Comparison of ENCODE assay signal across 27 mouse cellular contexts in genomic region chr11:96926587-96926986, GRCm38 (mm10). TPM values are rescaled to one million over a fixed set of nuclear protein-coding genes. Genes with fewer than 3 reads are reported as not detected.
A peak's percentile ranks its signal among the peaks of the same experiment; 100 is the strongest.
DNase-seq lines count a peak whose midpoint lies in the region; ATAC-seq and TF ChIP-seq lines count a peak whose summit lies in the region.
"Had no signal": no experiment of that assay in that cellular context is flagged by ENCODE, and none has a peak within 500 bp of the region (broad histone marks: within the 10 kb centered on the region; RNA-seq: fewer than 3 reads in every experiment).

No protein-coding gene starts in this region.

- TF ChIP-seq CTCF in MEL (IDR thresholded peaks at IDR 0.05 in 2 of 3, conservative IDR thresholded peaks at IDR 0.05 in 1 of 3; ENCODE audit: control insufficient read depth in 1 of 3, insufficient read depth in 1 of 3, low read depth in 2 of 3, low read length in 3 of 3, poor library complexity in 1 of 3, severe bottlenecking in 1 of 3): peak in 1 of 3 experiments; percentile 33; a peak in 2 of 6 replicates

- TF ChIP-seq RAD21 in MEL (IDR thresholded peaks at IDR 0.05; ENCODE audit: low read depth, low read length): peak; percentile 29

- no peaks in the 10 kb centered on the region for H3K27me3 ChIP-seq in MEL (ENCODE audit: control insufficient read depth in 1 of 2, insufficient read depth in 2 of 2, low read length in 2 of 2)
- peaks cover 19% of the 10 kb centered on the region for H3K27me3 ChIP-seq in liver, embryonic 12.5 days (replicated peaks)
- peaks cover 42% of the 10 kb centered on the region for H3K27me3 ChIP-seq in embryonic facial prominence, embryonic 10.5 days (replicated peaks; ENCODE audit: low read depth, poor library complexity, severe bottlenecking)
- peaks cover 9% of the 10 kb centered on the region; the same call in 1 of the 2 replicates for H3K27me3 ChIP-seq in hindbrain, embryonic 11.5 days (ENCODE audit: control insufficient read depth, insufficient read depth, low read length)

- H3K9me3 ChIP-seq in MEL (replicated peaks; ENCODE audit: insufficient read depth, low read length): no peaks in the 10 kb centered on the region
- H3K9me3 ChIP-seq in liver, embryonic 12.5 days (replicated peaks): no peaks in the 10 kb centered on the region
- H3K9me3 ChIP-seq in embryonic facial prominence, embryonic 10.5 days: no peaks in the 10 kb centered on the region
- no peaks in the 10 kb centered on the region for H3K9me3 ChIP-seq in hindbrain, embryonic 11.5 days (ENCODE audit: control insufficient read depth, low read length)
- H3K9me3 ChIP-seq: embryonic facial prominence, embryonic 13.5 days; hindbrain, embryonic 10.5 days; limb, embryonic 10.5 days; neural tube, embryonic 15.5 days had no signal

- H3K4me3 ChIP-seq in MEL (ENCODE audit: control insufficient read depth in 1 of 2, insufficient read depth in 1 of 2, low read depth in 2 of 2, low read length in 2 of 2): no peak overlapping the region
- no peak overlapping the region for H3K4me3 ChIP-seq in liver, embryonic 12.5 days
- H3K4me3 ChIP-seq in embryonic facial prominence, embryonic 10.5 days: no peak overlapping the region
- H3K4me3 ChIP-seq in hindbrain, embryonic 11.5 days (ENCODE audit: low read depth, low read length): no peak overlapping the region
- H3K4me3 ChIP-seq: embryonic facial prominence, embryonic 13.5 days; gastrocnemius, adult 2 months; hindbrain, embryonic 10.5 days; left cerebral cortex, adult 2 months; limb, embryonic 10.5 days; neural tube, embryonic 15.5 days had no signal

- no peaks in the 10 kb centered on the region for H3K79me2 ChIP-seq in MEL (ENCODE audit: control insufficient read depth, insufficient read depth, low read length, poor library complexity)

- WGBS in liver, embryonic 12.5 days (ENCODE audit: insufficient replicate concordance): 23% methylated on average over 5 of the region's 5 CpGs
- WGBS in embryonic facial prominence, embryonic 10.5 days: 81% methylated on average over 5 of the region's 5 CpGs
- WGBS in hindbrain, embryonic 11.5 days: 82% methylated on average over 5 of the region's 5 CpGs

- peak; percentile 44 for DNase-seq in MEL (ENCODE audit: low read depth, low spot score)
- DNase-seq in embryonic facial prominence, embryonic 10.5 days (ENCODE audit: low spot score): no peak
- no peak for DNase-seq in T-cell, adult 2 months (ENCODE audit: low spot score)
- no peak for DNase-seq in thymus, postnatal 4 days
- no peak for DNase-seq in hindbrain, embryonic 11.5 days (ENCODE audit: low spot score)
- DNase-seq: adrenal gland, postnatal 25 days; B cell, adult 2 months; cerebellum, postnatal 14 days; gastrocnemius, adult 2 months; kidney, adult 18-20 months; thymus, adult 2 months had no signal

- H3K4me1 ChIP-seq in MEL (ENCODE audit: control insufficient read depth in 1 of 2, insufficient read depth in 2 of 2, low read length in 2 of 2): peaks cover 9 to 31% of the 10 kb centered on the region in 2 experiments
- H3K4me1 ChIP-seq in liver, embryonic 12.5 days: peaks cover 78% of the 10 kb centered on the region
- H3K4me1 ChIP-seq in embryonic facial prominence, embryonic 10.5 days: peaks cover 23% of the 10 kb centered on the region
- H3K4me1 ChIP-seq in hindbrain, embryonic 11.5 days (replicated peaks; ENCODE audit: control insufficient read depth, insufficient read depth, low read length): no peaks in the 10 kb centered on the region
- H3K4me1 ChIP-seq: neural tube, embryonic 15.5 days had no signal

- peak overlapping the region; percentile 35 for H3K4me2 ChIP-seq in liver, embryonic 12.5 days
- no peak overlapping the region for H3K4me2 ChIP-seq in hindbrain, embryonic 11.5 days (replicated peaks; ENCODE audit: low read depth, low read length)
- H3K4me2 ChIP-seq: embryonic facial prominence, embryonic 13.5 days; midbrain, embryonic 11.5 days; neural tube, embryonic 15.5 days had no signal

- TF ChIP-seq POLR2A in MEL (IDR thresholded peaks at IDR 0.05; ENCODE audit: control insufficient read depth in 1 of 2, insufficient read depth in 1 of 2, low read depth in 1 of 2, low read length in 2 of 2, poor library complexity in 1 of 2): no peak

- peak; percentile 67 for ATAC-seq in erythroid progenitor cell, adult 5-6 weeks (replicated peaks; ENCODE audit: low FRiP score, poor library complexity, severe bottlenecking)
- ATAC-seq in liver, embryonic 12.5 days: peak; percentile 92
- peak; percentile 45 for ATAC-seq in megakaryocyte progenitor cell, adult 5-6 weeks (replicated peaks; ENCODE audit: poor library complexity)
- ATAC-seq in hindbrain, embryonic 11.5 days (ENCODE audit: low FRiP score): no peak
- ATAC-seq: forebrain, embryonic 14.5 days; hindbrain, postnatal 0 days; lung, postnatal 0 days had no signal

- TF ChIP-seq EP300 in MEL (IDR thresholded peaks at IDR 0.05; ENCODE audit: low read depth in 1 of 2, low read length in 2 of 2): no peak

- H3K36me3 ChIP-seq in MEL (ENCODE audit: control insufficient read depth in 1 of 2, insufficient read depth in 2 of 2, low read length in 2 of 2): peaks cover 0 to 18% of the 10 kb centered on the region in 2 experiments; a peak in 2 of 4 replicates
- H3K36me3 ChIP-seq in liver, embryonic 12.5 days: no peaks in the 10 kb centered on the region
- no peaks in the 10 kb centered on the region for H3K36me3 ChIP-seq in embryonic facial prominence, embryonic 10.5 days (replicated peaks)
- no peaks in the 10 kb centered on the region for H3K36me3 ChIP-seq in hindbrain, embryonic 11.5 days (ENCODE audit: control insufficient read depth, insufficient read depth, low read length)
- H3K36me3 ChIP-seq: embryonic facial prominence, embryonic 13.5 days; hindbrain, embryonic 10.5 days; limb, embryonic 10.5 days; neural tube, embryonic 15.5 days had no signal

- H3K27ac ChIP-seq in MEL (ENCODE audit: control insufficient read depth, low read depth, low read length): no peak overlapping the region; the same call in 1 of the 2 replicates
- H3K27ac ChIP-seq in liver, embryonic 12.5 days: peak overlapping the region; percentile 95
- no peak overlapping the region for H3K27ac ChIP-seq in embryonic facial prominence, embryonic 10.5 days (replicated peaks)
- H3K27ac ChIP-seq in hindbrain, embryonic 11.5 days (ENCODE audit: low read depth, low read length): no peak overlapping the region
- H3K27ac ChIP-seq: embryonic facial prominence, embryonic 13.5 days; gastrocnemius, adult 2 months; hindbrain, embryonic 10.5 days; hindbrain, postnatal 0 days; left cerebral cortex, adult 2 months; limb, embryonic 10.5 days; macrophage; neural tube, embryonic 15.5 days had no signal

- H3K9ac ChIP-seq in MEL (ENCODE audit: control insufficient read depth, low read depth, low read length, poor library complexity, severe bottlenecking): no peak overlapping the region
- 0 out of 2 replicates have a peak overlapping the region, but pooled peaks have one; percentile 61 for H3K9ac ChIP-seq in liver, embryonic 12.5 days
- no peak overlapping the region for H3K9ac ChIP-seq in hindbrain, embryonic 11.5 days (ENCODE audit: low read depth, low read length)
- H3K9ac ChIP-seq: embryonic facial prominence, embryonic 13.5 days; neural tube, embryonic 15.5 days had no signal

RNA-seq across cellular contexts. Expression of gene Prr15l, which starts 1.3 kb away (rescaled TPM):
- 0.08 TPM in 1 of 2 replicates, not detected in the other for total RNA-seq in MEL (2012; rRNA removed)
- polyA plus RNA-seq in MEL (2012; ENCODE audit: insufficient read depth in 1 of 2, insufficient read length in 2 of 2, low read depth in 1 of 2, low replicate concordance in 2 of 2, missing spikeins in 1 of 2): under 1 TPM in 1 of 2 experiments, not detected in 1; 0.19 TPM
- total RNA-seq in erythroid progenitor cell, adult 5-6 weeks (2015; ENCODE audit: low replicate concordance): not detected in 2 replicates
- total RNA-seq in erythroid progenitor cell, adult 5-6 weeks (2017; ENCODE audit: low replicate concordance): 0.26 TPM in 1 of 2 replicates, not detected in the other
- 2.4 and 3.2 TPM in 2 replicates for polyA plus RNA-seq in liver, embryonic 12.5 days (2016; fragmentation: Nextera tagmentation; extraction: Ambion mirVana)
- not detected in 2 replicates for total RNA-seq in megakaryocyte progenitor cell, adult 5-6 weeks (2015)
- total RNA-seq in megakaryocyte progenitor cell, adult 5-6 weeks (2017): not detected in 2 replicates
- 1.1 and 2.3 TPM in 2 replicates for polyA plus RNA-seq in embryonic facial prominence, embryonic 10.5 days (2016; fragmentation: Nextera tagmentation; extraction: Ambion mirVana)
- polyA plus RNA-seq in hindbrain, embryonic 11.5 days (2014; fragmentation: Nextera tagmentation; extraction: Ambion mirVana): 0.82 and 1.1 TPM in 2 replicates
- total RNA-seq: gastrocnemius, adult 2 months; gastrocnemius, postnatal 4 days; layer of hippocampus, postnatal 10 days; left cerebral cortex, adult 2 months had no signal
- polyA plus RNA-seq: frontal cortex, adult 2 months; macrophage had no signal

RNA-seq across cellular contexts. Expression of gene Cdk5rap3, which starts 10.3 kb away (rescaled TPM):
- 45.2 and 48.9 TPM in 2 replicates for total RNA-seq in MEL (2012; rRNA removed)
- polyA plus RNA-seq in MEL (2012; ENCODE audit: insufficient read depth in 1 of 2, insufficient read length in 2 of 2, low read depth in 1 of 2, low replicate concordance in 2 of 2, missing spikeins in 1 of 2): 10 to 100 TPM in 1 of 2 experiments, not detected in 1; 55.4 TPM
- total RNA-seq in erythroid progenitor cell, adult 5-6 weeks (2015; ENCODE audit: low replicate concordance): 7.9 and 9.6 TPM in 2 replicates
- total RNA-seq in erythroid progenitor cell, adult 5-6 weeks (2017; ENCODE audit: low replicate concordance): 21.6 and 25.2 TPM in 2 replicates
- 49.0 and 51.6 TPM in 2 replicates for polyA plus RNA-seq in liver, embryonic 12.5 days (2016; fragmentation: Nextera tagmentation; extraction: Ambion mirVana)
- 30.3 and 31.4 TPM in 2 replicates for total RNA-seq in megakaryocyte progenitor cell, adult 5-6 weeks (2015)
- 70.1 and 74.3 TPM in 2 replicates for total RNA-seq in megakaryocyte progenitor cell, adult 5-6 weeks (2017)
- polyA plus RNA-seq in embryonic facial prominence, embryonic 10.5 days (2016; fragmentation: Nextera tagmentation; extraction: Ambion mirVana): 90.1 and 99.9 TPM in 2 replicates
- 95.5 and 98.2 TPM in 2 replicates for polyA plus RNA-seq in hindbrain, embryonic 11.5 days (2014; fragmentation: Nextera tagmentation; extraction: Ambion mirVana)

RNA-seq across cellular contexts. Expression of gene Pnpo, which starts 17.2 kb away (rescaled TPM):
- total RNA-seq in MEL (2012; rRNA removed): 41.7 and 55.7 TPM in 2 replicates
- polyA plus RNA-seq in MEL (2012; ENCODE audit: insufficient read depth in 1 of 2, insufficient read length in 2 of 2, low read depth in 1 of 2, low replicate concordance in 2 of 2, missing spikeins in 1 of 2): 10 to 100 TPM in 1 of 2 experiments, not detected in 1; 38.8 TPM
- 57.0 and 70.6 TPM in 2 replicates for total RNA-seq in erythroid progenitor cell, adult 5-6 weeks (2015; ENCODE audit: low replicate concordance)
- total RNA-seq in erythroid progenitor cell, adult 5-6 weeks (2017; ENCODE audit: low replicate concordance): 74.7 and 92.1 TPM in 2 replicates
- polyA plus RNA-seq in liver, embryonic 12.5 days (2016; fragmentation: Nextera tagmentation; extraction: Ambion mirVana): 528 and 553 TPM in 2 replicates
- total RNA-seq in megakaryocyte progenitor cell, adult 5-6 weeks (2015): 22.5 and 23.0 TPM in 2 replicates
- total RNA-seq in megakaryocyte progenitor cell, adult 5-6 weeks (2017): 36.3 and 38.7 TPM in 2 replicates
- 32.0 and 34.5 TPM in 2 replicates for polyA plus RNA-seq in embryonic facial prominence, embryonic 10.5 days (2016; fragmentation: Nextera tagmentation; extraction: Ambion mirVana)
- polyA plus RNA-seq in hindbrain, embryonic 11.5 days (2014; fragmentation: Nextera tagmentation; extraction: Ambion mirVana): 26.0 and 29.5 TPM in 2 replicates

RNA-seq across cellular contexts. Expression of gene Sp2, which starts 56.2 kb away (rescaled TPM):
- 1.4 and 2.2 TPM in 2 replicates for total RNA-seq in MEL (2012; rRNA removed)
- 10 to 100 TPM in 1 of 2 experiments, not detected in 1; 20.3 TPM for polyA plus RNA-seq in MEL (2012; ENCODE audit: insufficient read depth in 1 of 2, insufficient read length in 2 of 2, low read depth in 1 of 2, low replicate concordance in 2 of 2, missing spikeins in 1 of 2)
- 52.4 and 62.0 TPM in 2 replicates for total RNA-seq in erythroid progenitor cell, adult 5-6 weeks (2015; ENCODE audit: low replicate concordance)
- total RNA-seq in erythroid progenitor cell, adult 5-6 weeks (2017; ENCODE audit: low replicate concordance): 13.1 and 27.8 TPM in 2 replicates
- 15.5 and 18.5 TPM in 2 replicates for polyA plus RNA-seq in liver, embryonic 12.5 days (2016; fragmentation: Nextera tagmentation; extraction: Ambion mirVana)
- total RNA-seq in megakaryocyte progenitor cell, adult 5-6 weeks (2015): 21.0 and 27.4 TPM in 2 replicates
- total RNA-seq in megakaryocyte progenitor cell, adult 5-6 weeks (2017): 2.3 and 2.8 TPM in 2 replicates
- 27.9 and 30.3 TPM in 2 replicates for polyA plus RNA-seq in embryonic facial prominence, embryonic 10.5 days (2016; fragmentation: Nextera tagmentation; extraction: Ambion mirVana)
- polyA plus RNA-seq in hindbrain, embryonic 11.5 days (2014; fragmentation: Nextera tagmentation; extraction: Ambion mirVana): 17.8 and 22.1 TPM in 2 replicates

Comparison
In these comparisons a context has a peak if more than half of its experiments do, and no peak if none do; other contexts are left out.
1. RNA of gene Pnpo, which starts 17.2 kb away (polyA plus RNA-seq): 528 to 553 TPM in liver, embryonic 12.5 days; 38.8 TPM in MEL, 32.0 to 34.5 TPM in embryonic facial prominence, embryonic 10.5 days and 26.0 to 29.5 TPM in hindbrain, embryonic 11.5 days; every median in the first group is over 10 times any median in the second.